Mouse (Mus musculus) erythroblast, embryonic 14.5 days (primary cell): ENCODE measurements at regions not wholly inside any gene's neighbourhood (a gene's known extent, or its start where the extent isn't known, plus 50 kb on each side); places are given as distances from the start of the nearest gene placed in this dataset.

Experiments used
- GATA1 ChIP-seq: IDR thresholded peaks from 2 replicates; pipeline ENCODE4 v1.6.1; 2012; ENCODE audit warnings: low read length, inconsistent platforms, mixed read lengths
- TAL1 ChIP-seq: IDR thresholded peaks from 3 replicates; pipeline ENCODE4 v1.6.1; 2012; ENCODE audit warnings: low read length, inconsistent platforms, mixed read lengths

DNA sequence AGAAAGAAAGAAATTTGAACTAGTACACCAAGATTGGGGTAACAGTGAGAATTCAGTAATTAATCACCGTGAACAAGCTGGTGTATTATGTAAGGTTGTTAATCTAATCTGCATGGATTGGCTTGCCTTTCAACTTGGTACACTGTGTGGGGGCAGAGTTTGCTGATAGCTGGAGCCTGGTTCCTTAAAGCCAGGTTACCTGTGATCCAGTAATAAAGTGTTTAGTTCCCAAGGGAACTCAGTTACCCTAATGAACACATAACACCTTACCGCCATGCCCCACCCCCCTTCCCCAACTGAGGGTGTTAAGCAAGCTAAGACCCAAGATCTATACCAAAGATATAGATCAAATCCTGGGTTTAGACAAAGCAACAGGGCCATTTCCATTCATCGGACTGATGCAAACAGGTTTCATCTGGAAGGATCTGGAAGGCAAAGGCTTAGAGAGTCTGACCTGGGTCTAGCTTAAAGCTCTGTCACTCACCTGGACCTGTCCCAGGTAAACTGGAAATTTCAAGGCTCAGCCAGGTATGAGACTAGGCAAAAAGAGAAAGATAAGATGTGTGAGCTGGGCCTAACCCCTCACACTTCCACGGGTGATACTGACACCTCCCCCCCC is 155.8 kb downstream of the Ly86 start:
- TF ChIP-seq TAL1 (no peak), GATA1 (no peak)
